Mouse (Mus musculus): ENCODE results near the gene Ston2. TPM values are rescaled to one million over a fixed set of nuclear protein-coding genes. Genes with fewer than 3 reads are reported as not detected.
A peak's percentile ranks its signal among the peaks of the same experiment; 100 is the strongest.
"Not testable (repeated sequence)": the region's sequence is repeated elsewhere in the genome, so short reads cannot be mapped to it uniquely, and the experiment has no call there.

Gene Ston2
- total RNA-seq, 4 experiments from 2014 or later = 20.0 to 25.9 (median 23.8) TPM

GRCm38 (mm10) chr12:91604600-91604999 lies 183.6 kb downstream of the Ston2 start:
- DNase-seq (ENCODE audit: low spot score in 2 of 2) = no peak

GRCm38 (mm10) chr12:91592128-91592527 lies 196.1 kb downstream of the Ston2 start:
- no peak for DNase-seq (ENCODE audit: low spot score in 2 of 2)

GRCm38 (mm10) chr12:91591191-91591590 lies 197.0 kb downstream of the Ston2 start:
- DNase-seq (ENCODE audit: low spot score in 2 of 2) = no peak

GRCm38 (mm10) chr12:91590716-91591115 lies 197.5 kb downstream of the Ston2 start:
- peak in 1 of 2 experiments; percentile 17 for DNase-seq (ENCODE audit: low spot score in 2 of 2)

- peak; percentile 90 to 91 for DNase-seq (ENCODE audit: low spot score in 2 of 2)
Observed at GRCm38 (mm10) chr12:91589847-91590690, 198.1 kb downstream of the Ston2 start, which contains the start of gene Gtf2a1. TSS of gene Gtf2a1 (minus strand) at chr12:91590487.

- no peak for DNase-seq (ENCODE audit: low spot score in 2 of 2)
Observed at GRCm38 (mm10) chr12:91589542-91589846, 198.7 kb downstream of the Ston2 start.

GRCm38 (mm10) chr12:91588670-91589541 lies 199.3 kb downstream of the Ston2 start:
- DNase-seq (ENCODE audit: low spot score in 2 of 2) = peak; percentile 18 to 34

GRCm38 (mm10) chr12:91588176-91588669 lies 200.0 kb downstream of the Ston2 start:
- peak; percentile 91 to 94 for DNase-seq (ENCODE audit: low spot score in 2 of 2)

- no peak for DNase-seq (ENCODE audit: low spot score in 2 of 2)
Observed at GRCm38 (mm10) chr12:91587491-91588033, 200.6 kb downstream of the Ston2 start.

GRCm38 (mm10) chr12:91587077-91587476 lies 201.1 kb downstream of the Ston2 start:
- DNase-seq (ENCODE audit: low spot score in 2 of 2) = no peak

GRCm38 (mm10) chr12:91585815-91586214 lies 202.4 kb downstream of the Ston2 start:
- DNase-seq (ENCODE audit: low spot score in 2 of 2) = not testable (repeated sequence)

GRCm38 (mm10) chr12:91585206-91585605 lies 203.0 kb downstream of the Ston2 start:
- no peak for DNase-seq (ENCODE audit: low spot score in 2 of 2)

GRCm38 (mm10) chr12:91583409-91583808 lies 204.8 kb downstream of the Ston2 start:
- no peak for DNase-seq (ENCODE audit: low spot score in 2 of 2)

Small RNAs within 50 kb of the gene (microRNA-seq; reads per million reads assigned to microRNA genes)
- gene Gm22015 = 0 reads per million in 2 experiments

Other genes starting within 250 kb of the Ston2 start
- gene Gtf2a1, start 197.9 kb downstream of the Ston2 start, total RNA-seq (2022) = 10 to 100 TPM; 51.9 to 57.1 (median 53.2) TPM
- gene Sel1l, start 60.8 kb upstream of the Ston2 start, total RNA-seq (2022) = 100 to 1,000 TPM; 129 to 154 (median 146) TPM